Mouse (Mus musculus) limb, embryonic 15.5 days (tissue): Measurements from ENCODE around the gene Pacrg. TPM values are rescaled to one million over a fixed set of nuclear protein-coding genes. Genes with fewer than 3 reads are reported as not detected.

Experiments
- ATAC-seq: fragments of 200-750 bp; cut with Nextera tagmentation; 2 replicates; pipeline ENCODE4 v1.8.0; 2017; ENCODE audit warnings: low read depth, moderate TSS enrichment; ENCODE audit not compliant: insufficient number of reproducible peaks, low FRiP score, low TSS enrichment
- H3K27ac ChIP-seq: fragments of 300-500 bp; sonication (generic); 2 replicates; pipeline ENCODE4 v1.5.1; 2015; ENCODE audit warnings: moderate library complexity, mild to moderate bottlenecking, inconsistent platforms
- H3K27me3 ChIP-seq: fragments of 300-500 bp; sonication (generic); 2 replicates; pipeline ENCODE4 v1.6.1; 2015; ENCODE audit warnings: inconsistent platforms
- H3K36me3 ChIP-seq: fragments of 300-500 bp; sonication (generic); 2 replicates; pipeline ENCODE4 v1.6.1; 2015; ENCODE audit warnings: inconsistent platforms
- H3K4me1 ChIP-seq: fragments of 300-500 bp; sonication (generic); 2 replicates; pipeline ENCODE4 v1.6.1; 2015; ENCODE audit warnings: inconsistent platforms
- H3K4me2 ChIP-seq: fragments of 300-500 bp; sonication (generic); 2 replicates; pipeline ENCODE4 v1.6.1; 2015; ENCODE audit warnings: mild to moderate bottlenecking, inconsistent platforms
- H3K4me3 ChIP-seq: fragments of 300-500 bp; sonication (generic); 2 replicates; pipeline ENCODE4 v1.5.1; 2015; ENCODE audit warnings: mild to moderate bottlenecking, inconsistent platforms
- H3K9ac ChIP-seq: fragments of 300-500 bp; sonication (generic); 2 replicates; pipeline ENCODE4 v1.6.1; 2015; ENCODE audit warnings: inconsistent platforms
- H3K9me3 ChIP-seq: fragments of 300-500 bp; sonication (generic); 2 replicates; pipeline ENCODE4 v1.6.1; 2016; ENCODE audit warnings: inconsistent platforms
- WGBS: fragments of 180-500 bp; shearing (Covaris S2); methylation state at CpG from one replicate; pipeline ENCODE4 v1.1.7; 2015; 5-methylcytosine and 5-hydroxymethylcytosine counted together
- polyA plus RNA-seq: library from polyadenylated mRNA; unstranded; fragments of >200 nt; fragmentation: Nextera tagmentation; extraction: Ambion mirVana; gene quantifications from 2 replicates; pipeline ENCODE4 v1.2.1, GENCODE M21; 2015

Gene Pacrg
- polyA plus RNA-seq, 1 experiment from 2014 or later: 1.1 TPM

DNA sequence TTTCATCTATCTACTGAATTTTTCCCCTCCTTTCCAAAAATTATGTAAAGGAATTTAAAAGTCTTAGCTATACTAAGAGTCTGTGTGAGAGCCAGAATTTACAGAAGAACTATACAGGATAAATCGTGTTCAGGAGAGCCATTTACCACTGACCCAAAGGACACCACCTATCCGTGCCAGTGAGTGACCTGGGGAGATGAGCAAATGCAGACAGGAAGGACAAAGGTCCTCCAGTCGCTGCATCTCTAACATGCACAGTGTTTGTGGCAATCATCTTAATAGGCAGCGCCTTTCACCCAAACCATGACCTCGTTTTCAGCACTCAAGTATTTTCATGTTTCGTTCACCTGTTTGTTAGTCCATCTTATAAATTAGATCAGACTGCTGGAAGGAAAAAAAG lies 105.4 kb downstream of the Pacrg start:
- Histone ChIP-seq H3K36me3 (no peaks in the 10 kb centered on the region), H3K4me2 (no peak overlapping the region), H3K4me1 (no peaks in the 10 kb centered on the region), H3K9me3 (no peaks in the 10 kb centered on the region), H3K9ac (no peak overlapping the region), H3K27ac (no peak overlapping the region), H3K4me3 (no peak overlapping the region), H3K27me3 (no peaks in the 10 kb centered on the region)
- no peak for ATAC-seq
- 78% methylated on average over 6 of the region's 6 CpGs for WGBS

DNA sequence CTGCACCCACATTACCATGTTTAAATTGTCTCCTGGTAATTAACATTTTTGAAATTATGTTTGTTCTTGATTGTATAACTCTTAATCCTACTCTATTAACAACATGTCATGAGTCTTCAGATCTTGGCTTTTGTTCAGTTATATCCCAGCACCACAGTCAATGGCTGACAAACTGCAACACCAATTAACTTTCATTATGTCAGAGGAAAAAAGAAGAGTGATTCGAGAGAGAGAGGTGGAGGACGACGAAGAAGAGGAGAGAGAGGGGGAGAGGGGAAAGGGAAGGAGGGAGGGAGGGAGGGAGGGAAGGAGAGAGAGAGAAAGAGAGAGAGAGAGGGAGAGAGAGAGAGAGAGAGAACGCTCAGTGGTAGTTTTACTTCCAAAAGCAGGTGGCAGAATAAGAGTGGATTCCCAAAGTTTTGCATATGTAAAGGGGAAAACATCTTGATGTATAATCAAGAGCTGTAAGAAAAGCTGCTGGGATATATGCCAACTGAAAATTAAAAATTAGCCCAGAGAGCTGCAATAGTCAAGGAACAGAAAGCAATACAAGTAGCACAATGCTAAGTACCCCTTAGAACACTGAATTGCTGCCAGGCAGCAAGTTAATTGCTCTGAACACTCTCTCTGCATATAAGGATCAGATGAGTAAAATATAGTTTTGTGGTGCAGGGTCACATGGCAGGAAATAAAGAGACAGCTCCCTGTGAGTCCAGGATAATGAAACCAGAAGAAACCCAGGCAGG lies 107.6 kb downstream of the Pacrg start:
- WGBS: 42% methylated on average over 4 of the region's 4 CpGs
- ATAC-seq: no peak

DNA sequence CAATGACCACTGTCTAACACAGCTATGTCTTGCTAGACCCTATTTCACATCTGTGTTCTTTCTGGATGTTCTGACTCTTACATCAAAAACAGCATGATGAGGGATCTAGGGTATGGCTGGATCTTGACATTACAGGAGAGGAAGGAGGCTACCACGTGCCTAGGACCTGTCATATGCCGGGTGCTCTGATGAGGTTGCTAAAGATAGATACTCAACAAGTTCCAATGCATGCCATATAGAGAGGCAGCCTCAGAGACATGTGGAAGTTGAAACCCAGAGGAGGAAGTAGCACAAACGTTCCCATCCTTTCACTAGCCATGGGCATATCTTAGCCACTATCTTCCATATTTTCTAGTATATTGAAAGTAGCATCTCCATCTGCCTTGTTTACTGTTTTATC lies 115.3 kb downstream of the Pacrg start:
- no peak overlapping the region for H3K4me3 ChIP-seq
- H3K4me1 ChIP-seq: no peaks in the 10 kb centered on the region
- no peaks in the 10 kb centered on the region for H3K9me3 ChIP-seq
- WGBS: 83% methylated on average over 3 of the region's 3 CpGs
- no peak overlapping the region for H3K9ac ChIP-seq
- H3K36me3 ChIP-seq: no peaks in the 10 kb centered on the region
- no peak for ATAC-seq
- H3K27ac ChIP-seq: no peak overlapping the region
- H3K4me2 ChIP-seq: no peak overlapping the region
- H3K27me3 ChIP-seq: no peaks in the 10 kb centered on the region

More for the DNA sequence above, 107.6 kb downstream of the Pacrg start:
- H3K4me2 ChIP-seq: no peak overlapping the region
- H3K9ac ChIP-seq: no peak overlapping the region
- H3K4me3 ChIP-seq: no peak overlapping the region
- no peaks in the 10 kb centered on the region for H3K9me3 ChIP-seq
- no peaks in the 10 kb centered on the region for H3K27me3 ChIP-seq
- no peak overlapping the region for H3K27ac ChIP-seq
- H3K36me3 ChIP-seq: no peaks in the 10 kb centered on the region
- no peaks in the 10 kb centered on the region for H3K4me1 ChIP-seq

DNA sequence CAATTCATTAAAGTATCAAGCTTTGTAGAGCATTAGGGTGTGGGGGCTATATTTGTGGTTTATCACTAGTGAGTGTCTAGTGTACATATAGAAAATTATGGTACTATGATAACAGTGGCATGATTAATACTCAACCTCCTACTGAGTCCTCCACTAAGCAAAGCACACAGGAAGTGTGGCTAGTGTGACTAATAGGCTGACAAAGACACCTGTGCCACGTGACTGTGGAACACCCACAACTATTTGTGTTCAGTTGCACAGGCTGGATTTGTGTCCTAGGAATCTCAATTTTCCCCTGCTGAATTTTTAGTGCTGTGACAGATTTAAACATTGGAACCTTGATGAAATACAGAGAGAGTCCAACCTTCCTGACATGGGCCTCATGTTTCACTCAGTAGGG lies 118.5 kb downstream of the Pacrg start:
- Histone ChIP-seq H3K4me1 (no peaks in the 10 kb centered on the region), H3K4me3 (no peak overlapping the region), H3K4me2 (no peak overlapping the region), H3K9me3 (no peaks in the 10 kb centered on the region), H3K27ac (no peak overlapping the region), H3K27me3 (no peaks in the 10 kb centered on the region), H3K9ac (no peak overlapping the region), H3K36me3 (no peaks in the 10 kb centered on the region)
- 38% methylated on average over 1 of the region's 1 CpGs for WGBS
- no peak for ATAC-seq

- Histone ChIP-seq H3K9ac (no peak overlapping the region), H3K4me1 (no peaks in the 10 kb centered on the region), H3K4me2 (no peak overlapping the region), H3K36me3 (no peaks in the 10 kb centered on the region), H3K27me3 (no peaks in the 10 kb centered on the region), H3K9me3 (no peaks in the 10 kb centered on the region), H3K27ac (no peak overlapping the region), H3K4me3 (no peak overlapping the region)
- WGBS: 87% methylated on average over 1 of the region's 1 CpGs
- ATAC-seq: no peak
Measured at GRCm38 (mm10) chr17:10717148-10717547, 123.0 kb downstream of the Pacrg start.

- Histone ChIP-seq H3K27ac (no peak overlapping the region), H3K4me2 (no peak overlapping the region), H3K4me1 (no peaks in the 10 kb centered on the region), H3K9ac (no peak overlapping the region), H3K9me3 (no peaks in the 10 kb centered on the region), H3K27me3 (no peaks in the 10 kb centered on the region), H3K36me3 (no peaks in the 10 kb centered on the region), H3K4me3 (no peak overlapping the region)
- 55% methylated on average over 6 of the region's 6 CpGs for WGBS
- no peak for ATAC-seq
Measured at GRCm38 (mm10) chr17:10702781-10703180, 137.3 kb downstream of the Pacrg start.

DNA sequence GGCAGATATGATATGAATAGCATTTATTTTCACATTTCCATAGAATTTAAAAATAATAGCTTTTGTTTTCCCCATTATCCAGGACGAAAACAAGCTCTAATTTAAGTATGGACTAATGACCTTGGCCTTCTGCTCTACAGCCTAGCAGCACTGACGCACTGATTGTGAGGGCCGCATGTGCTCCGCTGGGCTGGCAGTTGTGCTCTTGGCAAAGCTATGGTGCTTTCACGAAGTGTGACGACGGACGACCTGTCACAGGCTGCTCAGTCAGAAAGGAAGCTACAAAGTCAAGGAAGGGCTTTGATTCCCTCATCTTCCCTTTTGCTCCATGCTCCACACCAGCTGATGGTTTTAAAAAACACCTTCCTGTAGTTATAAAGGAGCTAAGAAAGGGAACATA lies 142.1 kb downstream of the Pacrg start:
- WGBS: 45% methylated on average over 8 of the region's 8 CpGs
- H3K27ac ChIP-seq: no peak overlapping the region

DNA sequence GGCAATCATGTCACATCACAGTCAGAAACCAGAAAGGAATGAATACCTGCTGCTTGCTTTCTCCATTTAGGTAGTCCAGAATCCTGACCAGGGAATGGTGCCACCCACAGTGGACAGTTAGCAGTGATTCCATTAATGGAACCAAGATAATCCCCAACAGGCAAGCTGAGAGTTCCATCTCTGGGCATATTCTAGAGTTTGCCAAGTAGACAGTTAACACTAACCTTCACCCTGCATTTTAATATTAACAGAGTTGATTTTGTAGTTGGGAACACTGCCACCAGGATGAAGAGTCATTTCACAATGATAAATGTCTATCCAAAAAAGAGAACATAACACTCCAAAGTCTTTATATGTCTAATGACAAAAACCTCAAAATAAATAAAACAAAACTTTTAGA lies 144.7 kb downstream of the Pacrg start:
- no peak overlapping the region for H3K27ac ChIP-seq
- H3K4me2 ChIP-seq: no peak overlapping the region
- H3K36me3 ChIP-seq: no peaks in the 10 kb centered on the region
- H3K4me3 ChIP-seq: no peak overlapping the region
- H3K4me1 ChIP-seq: no peaks in the 10 kb centered on the region
- ATAC-seq: no peak
- H3K27me3 ChIP-seq: no peaks in the 10 kb centered on the region
- H3K9me3 ChIP-seq: no peaks in the 10 kb centered on the region
- no peak overlapping the region for H3K9ac ChIP-seq

More for the DNA sequence above, 142.1 kb downstream of the Pacrg start:
- no peak for ATAC-seq
- H3K4me3 ChIP-seq: no peak overlapping the region
- no peak overlapping the region for H3K4me2 ChIP-seq
- H3K9me3 ChIP-seq: no peaks in the 10 kb centered on the region
- no peaks in the 10 kb centered on the region for H3K27me3 ChIP-seq
- H3K36me3 ChIP-seq: no peaks in the 10 kb centered on the region
- no peaks in the 10 kb centered on the region for H3K4me1 ChIP-seq
- H3K9ac ChIP-seq: no peak overlapping the region

DNA sequence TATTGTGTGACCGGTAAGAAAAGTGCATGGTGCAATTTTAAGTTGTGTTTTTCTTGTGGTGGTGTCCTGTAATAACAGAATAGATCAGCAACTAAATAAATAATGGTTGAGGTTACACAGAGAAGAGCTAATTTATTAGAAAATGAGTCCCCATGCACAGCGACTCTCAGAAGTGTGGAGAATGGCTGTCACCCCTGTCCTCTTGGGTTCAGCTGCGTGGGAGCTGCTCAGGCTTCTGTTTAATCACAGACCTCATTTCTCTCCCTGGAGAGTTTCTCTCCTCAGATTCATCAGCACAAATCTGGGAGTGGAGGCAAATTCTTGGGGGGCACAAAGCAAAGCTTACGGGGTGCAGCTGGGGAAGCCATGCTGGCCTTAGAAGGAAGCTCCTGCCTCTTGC lies 163.0 kb downstream of the Pacrg start:
- 83% methylated on average over 4 of the region's 4 CpGs for WGBS

GRCm38 (mm10) chr17:10675536-10675935 lies 164.6 kb downstream of the Pacrg start:
- no peak overlapping the region for H3K27ac ChIP-seq
- ATAC-seq: no peak
- no peak overlapping the region for H3K4me2 ChIP-seq
- H3K4me1 ChIP-seq: no peaks in the 10 kb centered on the region
- H3K36me3 ChIP-seq: no peaks in the 10 kb centered on the region
- H3K4me3 ChIP-seq: no peak overlapping the region
- no peaks in the 10 kb centered on the region for H3K9me3 ChIP-seq
- H3K27me3 ChIP-seq: no peaks in the 10 kb centered on the region
- WGBS: 75% methylated on average over 5 of the region's 5 CpGs
- H3K9ac ChIP-seq: no peak overlapping the region

More for the DNA sequence above, 163.0 kb downstream of the Pacrg start:
- H3K9me3 ChIP-seq: no peaks in the 10 kb centered on the region
- no peak overlapping the region for H3K4me3 ChIP-seq
- H3K4me2 ChIP-seq: no peak overlapping the region
- no peaks in the 10 kb centered on the region for H3K36me3 ChIP-seq
- no peak overlapping the region for H3K9ac ChIP-seq
- no peaks in the 10 kb centered on the region for H3K4me1 ChIP-seq
- H3K27ac ChIP-seq: no peak overlapping the region
- no peaks in the 10 kb centered on the region for H3K27me3 ChIP-seq
- ATAC-seq: no peak

- Histone ChIP-seq H3K9ac (no peak overlapping the region), H3K4me2 (no peak overlapping the region), H3K4me3 (no peak overlapping the region), H3K36me3 (no peaks in the 10 kb centered on the region), H3K27ac (no peak overlapping the region), H3K9me3 (no peaks in the 10 kb centered on the region), H3K4me1 (no peaks in the 10 kb centered on the region), H3K27me3 (no peaks in the 10 kb centered on the region)
- ATAC-seq: no peak
- WGBS: 64% methylated on average over 3 of the region's 3 CpGs
Measured at GRCm38 (mm10) chr17:10675048-10675447, 165.1 kb downstream of the Pacrg start.

DNA sequence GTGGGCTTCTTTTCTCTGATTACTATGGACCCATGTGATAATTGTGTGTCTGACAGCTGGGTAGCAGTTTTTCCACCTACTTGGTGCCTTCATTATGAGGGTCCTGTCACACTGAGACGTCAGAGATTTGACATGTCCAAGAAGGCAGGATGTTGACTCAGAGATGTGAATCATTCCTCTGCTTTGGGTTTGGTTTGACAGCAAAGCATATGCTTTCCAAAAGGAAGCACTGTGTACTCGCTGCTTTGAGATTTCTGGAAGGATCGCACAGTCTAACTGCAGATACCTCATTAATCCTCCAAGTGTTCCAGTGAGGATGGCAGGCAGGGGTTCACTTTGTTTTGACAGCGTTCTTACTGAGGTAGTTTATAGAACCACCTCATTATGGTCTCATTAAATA lies 178.8 kb downstream of the Pacrg start:
- no peaks in the 10 kb centered on the region for H3K36me3 ChIP-seq
- no peaks in the 10 kb centered on the region for H3K4me1 ChIP-seq
- H3K9me3 ChIP-seq: no peaks in the 10 kb centered on the region
- H3K4me3 ChIP-seq: no peak overlapping the region
- no peak overlapping the region for H3K4me2 ChIP-seq
- no peak for ATAC-seq
- H3K27me3 ChIP-seq: no peaks in the 10 kb centered on the region
- WGBS: 76% methylated on average over 4 of the region's 4 CpGs
- no peak overlapping the region for H3K9ac ChIP-seq
- H3K27ac ChIP-seq: no peak overlapping the region

GRCm38 (mm10) chr17:10643604-10644003 lies 196.5 kb downstream of the Pacrg start:
- 90% methylated on average over 7 of the region's 7 CpGs for WGBS
- Histone ChIP-seq H3K9ac (no peak overlapping the region), H3K4me1 (no peaks in the 10 kb centered on the region), H3K4me2 (no peak overlapping the region), H3K27ac (no peak overlapping the region), H3K4me3 (no peak overlapping the region), H3K27me3 (no peaks in the 10 kb centered on the region), H3K9me3 (no peaks in the 10 kb centered on the region), H3K36me3 (no peaks in the 10 kb centered on the region)
- no peak for ATAC-seq
